Mouse (Mus musculus) T-helper 2 cell (primary cell): Measurements from ENCODE around the gene Msi2.

ENCODE experiments used
- in situ Hi-C: fragments of 300-600 bp; cut with MboI, MseI; formaldehyde crosslinking; loops from one replicate; pipeline ENCODE4 v1.15.1; 2025; ENCODE audit warnings: high pct_unique_total_duplicates

Gene Msi2

DNA sequence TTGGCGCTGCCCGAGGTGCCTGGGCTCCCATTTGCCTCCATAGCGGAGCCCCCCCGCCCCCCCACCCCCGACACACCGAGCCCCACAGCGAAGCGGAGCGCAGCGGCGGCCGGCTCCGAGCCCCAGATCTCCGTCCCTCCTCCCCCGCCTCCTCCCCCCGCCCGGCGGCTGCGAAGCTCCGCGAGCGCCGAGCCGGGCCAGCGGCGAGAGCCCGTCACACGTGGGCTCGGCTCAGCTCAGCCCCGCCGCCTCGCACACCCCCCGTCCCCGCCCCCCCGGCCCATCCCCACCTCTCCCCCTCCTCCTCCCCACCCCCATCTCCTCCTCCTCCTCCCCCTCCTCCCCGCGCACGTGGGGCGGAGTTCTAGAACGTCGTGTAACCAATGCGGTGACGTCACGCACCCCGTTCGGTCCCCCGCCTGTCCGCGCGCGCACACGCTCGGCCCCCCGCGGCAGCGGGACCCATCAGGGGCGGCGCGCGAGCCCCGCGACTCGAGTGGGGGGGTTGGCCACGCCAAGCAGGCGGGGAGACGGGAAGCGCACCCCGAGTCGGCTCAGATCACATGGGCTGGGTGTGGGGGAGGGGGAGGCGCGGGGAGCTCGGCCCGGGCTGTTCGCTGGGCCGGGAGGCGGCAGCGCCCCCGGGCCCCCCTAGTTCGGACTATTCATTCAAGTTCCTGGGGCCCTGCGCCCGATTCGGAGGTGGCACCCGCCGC lies at the start of gene Msi2:
Gene Msi2, minus strand, starts transcription at position 464 of the 716 bp plus-strand sequence.
- in situ Hi-C loops, result loop anchor here (10.0 to 25.0 kb wide), 3 partner anchors 93 to 1544 kb away; no protein-coding TSS in a partner anchor

DNA sequence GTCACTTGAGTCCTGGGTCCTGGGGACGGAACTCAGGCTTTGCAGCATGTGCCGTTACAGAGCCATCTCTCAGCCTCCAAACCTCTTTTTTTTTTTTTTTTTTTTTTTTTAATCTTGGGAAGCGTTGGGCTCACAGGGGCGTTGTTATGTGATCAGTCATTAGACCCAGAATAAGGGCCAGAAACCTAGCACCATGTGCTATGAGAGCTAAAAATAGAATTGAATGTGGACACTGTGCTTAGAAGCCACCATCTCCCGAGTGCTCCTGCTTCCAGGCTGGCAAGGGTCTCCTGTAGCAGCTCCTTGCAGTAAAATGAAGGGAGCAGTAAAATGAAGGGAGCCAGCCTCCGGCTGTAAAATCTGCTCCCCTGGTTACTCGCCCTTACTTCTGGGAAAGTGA lies 47.3 kb upstream of the Msi2 start:
- in situ Hi-C loops, result no loop called here

DNA sequence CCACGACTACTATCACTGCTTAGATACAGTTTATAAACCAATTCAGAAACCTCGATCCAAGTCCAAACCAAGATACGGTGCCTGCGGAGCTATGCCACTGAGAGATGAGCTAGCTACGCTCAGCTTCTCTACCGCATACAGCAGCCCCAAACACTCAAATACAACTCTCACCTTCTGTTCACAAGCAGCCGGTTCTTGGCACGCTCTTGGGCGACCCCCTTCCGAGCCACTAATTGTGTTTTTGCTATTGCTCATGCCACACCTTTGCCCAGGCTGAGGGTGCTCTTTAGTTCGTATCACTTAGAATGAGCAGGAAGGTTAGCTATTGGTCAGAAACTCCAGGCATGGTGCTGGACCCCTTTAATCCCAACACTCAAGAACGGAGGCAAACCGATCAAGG lies 45.1 kb upstream of the Msi2 start:
- in situ Hi-C loops, result no loop called here

DNA sequence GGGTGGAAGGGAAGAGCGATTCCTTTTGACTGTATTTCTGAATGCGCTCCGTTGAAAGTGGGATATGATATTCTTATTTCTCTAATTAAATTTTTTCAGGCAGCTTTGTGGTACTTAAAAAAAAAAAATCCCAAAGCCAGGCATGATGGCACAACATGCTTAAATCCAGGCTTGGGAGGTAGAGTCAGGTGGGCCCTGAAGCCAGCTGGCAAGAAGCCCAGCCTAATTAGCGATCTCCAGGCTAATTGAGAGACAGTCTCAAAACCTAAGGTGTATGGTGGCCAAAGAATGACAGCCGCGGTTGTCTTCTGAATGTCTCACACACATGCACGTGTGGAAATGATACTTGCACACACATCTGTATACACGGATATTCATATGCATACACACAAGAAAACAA lies 41.2 kb upstream of the Msi2 start:
- in situ Hi-C loops, result no loop called here

DNA sequence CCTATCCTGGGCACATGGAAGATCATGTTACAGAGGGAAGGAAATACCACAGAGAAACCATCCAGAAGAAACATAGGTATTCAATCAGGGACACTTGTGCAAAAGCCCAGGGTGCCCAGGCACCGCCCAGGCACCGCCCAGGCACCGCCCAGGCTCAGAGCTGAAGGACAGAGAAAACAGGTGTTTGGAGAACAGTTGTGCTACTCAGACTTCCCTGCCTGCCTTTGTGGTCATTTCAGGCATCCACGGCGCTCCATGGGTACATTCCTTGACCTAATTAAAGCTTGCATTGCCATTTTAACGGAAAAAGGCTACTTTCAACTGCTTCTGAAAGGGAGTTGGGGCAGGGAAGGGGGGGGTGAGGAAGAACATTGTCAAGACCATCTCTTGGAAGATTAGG lies 40.1 kb upstream of the Msi2 start:
- in situ Hi-C loops, result no loop called here

DNA sequence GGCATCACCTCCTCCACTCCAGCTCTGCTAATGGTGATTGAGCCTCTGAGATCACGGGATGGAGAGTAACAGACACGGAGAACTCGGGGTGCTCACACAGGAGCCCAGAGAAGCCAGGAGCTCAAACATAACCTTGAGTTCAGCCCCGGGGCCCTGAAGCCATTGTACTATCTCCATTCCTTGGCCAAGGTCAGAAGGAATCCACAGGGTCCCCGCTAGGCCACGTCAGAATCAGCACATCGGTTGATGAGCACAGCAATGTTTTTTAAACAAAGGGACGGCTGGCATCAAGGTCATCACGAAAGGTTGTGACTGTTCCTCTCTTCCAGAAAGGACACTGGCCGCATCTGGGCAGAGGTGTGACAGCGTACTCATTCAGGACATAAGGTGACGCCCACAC lies 27.0 kb upstream of the Msi2 start:
- in situ Hi-C loops, result no loop called here

DNA sequence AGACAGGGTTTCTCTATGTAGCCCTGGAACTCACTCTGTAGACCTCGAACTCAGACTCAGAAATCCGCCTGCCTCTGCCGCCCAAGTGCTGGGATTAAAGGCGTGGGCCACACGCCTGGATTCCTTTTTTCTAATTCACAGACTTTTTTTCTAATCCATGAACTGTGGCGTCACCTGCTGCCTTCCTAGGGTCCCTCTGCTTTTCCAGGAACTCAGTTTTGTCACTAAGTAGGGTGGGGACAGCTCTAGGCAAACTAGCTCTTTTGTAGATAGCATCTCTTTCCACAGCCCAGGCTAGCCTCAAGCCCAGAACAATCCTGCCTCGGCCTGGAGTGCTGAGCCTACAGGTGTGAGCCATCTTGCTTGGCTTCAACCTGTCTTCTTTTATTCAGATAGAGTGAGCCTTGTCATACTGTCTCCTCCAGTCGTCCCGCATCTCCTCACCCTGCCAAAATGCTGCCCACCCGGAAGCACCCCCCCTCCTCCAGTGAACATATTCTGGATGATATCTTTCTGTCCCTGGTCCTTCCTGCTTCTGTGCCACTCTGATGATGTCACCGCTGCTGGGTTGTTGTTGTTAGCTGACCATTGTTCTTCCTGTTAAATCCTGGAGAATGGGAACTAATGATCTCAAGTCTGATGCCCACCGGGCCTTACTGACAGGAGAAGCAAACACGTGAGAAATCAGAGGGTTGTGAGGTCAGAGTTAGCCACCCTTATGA lies 21.4 kb upstream of the Msi2 start:
- in situ Hi-C loops, result no loop called here

DNA sequence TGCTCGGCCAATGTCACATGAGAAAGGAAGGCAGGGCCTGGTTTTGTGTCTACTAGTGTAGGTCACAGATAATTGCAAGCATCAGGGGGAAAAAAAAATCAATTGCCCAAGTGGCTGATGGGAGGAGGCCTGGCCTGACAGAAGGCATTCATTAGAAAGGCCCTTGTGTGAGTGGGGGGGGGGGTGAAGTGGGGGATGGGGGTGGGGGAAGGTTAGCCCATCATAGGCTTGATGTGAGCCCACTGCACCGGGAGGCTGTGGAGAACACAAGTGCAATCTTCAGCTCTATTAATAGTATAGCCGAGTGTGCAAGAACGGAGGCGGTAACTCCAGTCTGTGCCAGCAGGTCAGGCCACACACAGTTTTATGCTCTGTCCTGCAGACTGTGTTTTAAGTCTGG lies 11.1 kb upstream of the Msi2 start:
- in situ Hi-C loops, result no loop called here

DNA sequence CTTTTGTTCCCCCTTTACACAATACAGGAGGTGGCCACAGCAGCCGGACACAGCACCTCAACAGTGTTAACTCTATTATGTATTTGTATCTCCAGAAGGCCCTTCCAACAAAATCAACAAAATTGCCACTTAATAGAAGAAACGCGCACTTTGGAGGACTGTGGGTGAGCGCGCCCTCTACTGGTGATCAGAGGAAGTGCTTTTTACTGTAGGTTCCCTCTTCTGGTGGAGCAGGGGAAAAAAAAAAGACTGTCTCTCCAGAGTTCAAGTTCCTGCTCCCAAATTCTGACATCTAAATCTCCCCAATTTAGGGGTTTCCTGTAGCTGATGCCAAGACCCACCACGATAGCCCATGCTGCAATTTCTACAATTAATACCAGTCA lies 10.2 kb upstream of the Msi2 start:
- in situ Hi-C loops, result no loop called here

DNA sequence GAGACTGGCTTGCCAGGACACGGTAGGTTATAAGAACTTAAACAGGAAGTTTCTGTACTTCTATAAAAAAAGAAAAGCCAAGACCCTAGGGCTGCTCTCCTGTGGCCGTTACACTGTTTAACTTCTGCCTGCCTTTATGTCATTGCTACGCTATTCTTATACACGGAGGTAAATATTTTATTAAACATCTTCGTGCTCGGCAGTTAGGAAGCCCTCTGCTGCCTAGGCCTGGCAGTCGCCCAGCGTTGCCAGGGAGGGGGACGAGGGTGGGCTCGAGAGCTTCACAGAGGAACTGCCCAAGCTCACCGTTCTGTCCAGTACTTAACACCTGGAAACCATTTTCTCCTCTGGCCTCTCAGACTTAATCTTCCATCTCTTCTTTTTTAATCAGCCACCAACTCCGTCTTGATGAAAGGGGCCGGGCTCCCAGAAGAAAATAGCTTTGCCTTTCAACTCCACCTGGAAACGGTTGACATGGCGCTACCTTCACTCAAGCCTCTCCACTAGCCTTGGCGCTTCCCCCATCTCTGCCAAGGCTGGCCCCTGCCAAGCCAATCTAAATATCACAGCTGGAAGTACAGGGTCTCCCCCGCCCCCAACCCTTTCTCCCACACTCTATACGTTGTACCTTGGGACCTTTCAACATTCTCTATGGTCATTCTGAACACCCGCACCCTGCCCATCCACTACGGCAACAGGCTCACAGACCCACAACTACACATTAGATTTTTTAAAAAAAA lies 9.6 kb upstream of the Msi2 start:
- in situ Hi-C loops, result no loop called here

DNA sequence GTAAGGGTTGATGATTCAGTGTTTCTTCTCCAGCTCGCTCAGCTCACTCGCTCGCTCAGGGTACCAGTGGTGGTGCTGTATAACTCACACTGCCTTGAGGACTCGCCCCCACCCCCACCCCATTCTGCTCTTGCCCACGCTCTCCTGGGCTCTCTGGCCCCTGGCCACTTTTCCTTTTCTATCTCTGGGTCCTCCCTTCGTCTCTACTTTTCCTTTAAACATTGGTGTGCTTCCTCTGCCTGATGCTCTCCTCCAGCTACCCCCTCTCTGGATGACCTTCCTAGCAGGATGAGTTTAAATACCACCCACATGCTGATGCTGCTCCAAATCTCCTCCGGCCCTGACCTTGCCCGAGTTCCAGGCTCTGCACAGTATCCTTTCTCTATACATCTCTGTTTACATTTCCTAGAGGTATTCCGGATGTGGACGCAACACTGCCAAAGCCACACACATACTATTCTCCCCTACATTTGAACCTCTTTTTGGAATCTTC lies 2.9 kb upstream of the Msi2 start:
- in situ Hi-C loops, result loop anchor here (25.0 kb wide), 1 partner anchor 1541 kb away; no protein-coding TSS in a partner anchor

DNA sequence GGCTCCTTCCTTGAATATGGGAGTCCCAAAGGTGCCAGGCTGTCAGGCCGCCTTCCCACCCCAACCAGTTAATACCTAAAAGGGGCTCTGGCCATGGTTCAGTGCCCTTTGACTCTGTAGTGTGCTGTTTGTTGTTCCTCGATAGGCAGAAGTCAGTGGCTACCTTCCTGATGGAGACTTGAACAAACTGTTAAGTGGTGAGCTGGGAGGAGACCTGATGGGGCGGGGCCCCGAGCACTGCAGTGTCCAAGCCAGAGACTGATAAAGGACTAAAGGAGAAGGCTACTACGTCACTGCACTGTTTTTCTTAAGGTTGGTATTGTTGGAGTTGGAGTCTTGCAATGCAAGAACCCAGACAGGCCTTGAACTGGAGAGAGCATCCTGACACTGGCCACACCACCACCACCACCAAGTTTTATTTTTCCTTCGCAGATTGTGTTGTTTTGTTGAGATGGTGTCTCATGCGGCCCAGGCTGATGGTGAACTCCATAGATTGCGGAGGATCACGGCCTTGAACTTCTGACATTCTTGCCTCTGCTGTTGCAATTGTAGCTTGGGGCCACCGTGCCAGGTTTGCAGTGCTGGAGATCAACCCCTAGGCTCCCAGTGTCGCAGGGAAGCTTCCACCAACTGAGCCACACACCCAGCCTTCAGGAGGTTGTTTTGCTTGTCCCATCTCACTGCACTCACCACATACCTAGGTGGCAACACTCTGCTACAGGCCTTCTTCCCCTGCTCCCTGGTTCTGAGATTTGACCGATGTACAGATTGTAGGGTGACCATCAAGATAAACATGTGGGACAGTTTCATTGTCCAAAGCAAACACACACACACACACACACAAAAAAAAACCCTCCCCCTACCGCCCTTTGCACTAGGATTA lies 2.2 kb upstream of the Msi2 start:
- in situ Hi-C loops, result loop anchor here (25.0 kb wide), 1 partner anchor 1542 kb away; no protein-coding TSS in a partner anchor

DNA sequence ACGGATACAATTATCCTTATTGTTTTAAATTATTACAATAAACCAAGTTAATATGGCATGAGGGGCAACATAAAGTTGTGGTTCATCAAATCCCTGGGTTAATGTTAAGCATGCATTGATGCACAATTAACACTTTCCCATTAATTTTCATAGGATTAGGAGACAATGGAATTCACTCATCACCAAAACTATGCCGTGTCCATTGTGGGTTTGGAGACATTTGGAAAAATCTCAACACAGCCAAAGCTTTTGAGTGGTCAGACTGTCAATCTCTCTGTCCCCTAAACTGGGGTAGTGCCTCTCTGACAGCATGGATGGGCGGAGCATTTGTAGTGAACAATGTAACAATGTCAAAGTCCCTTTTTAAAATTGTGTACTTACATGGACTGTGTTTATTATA lies 1.3 kb upstream of the Msi2 start:
- in situ Hi-C loops, result loop anchor here (10.0 to 25.0 kb wide), 3 partner anchors 95 to 1543 kb away; no protein-coding TSS in a partner anchor

DNA sequence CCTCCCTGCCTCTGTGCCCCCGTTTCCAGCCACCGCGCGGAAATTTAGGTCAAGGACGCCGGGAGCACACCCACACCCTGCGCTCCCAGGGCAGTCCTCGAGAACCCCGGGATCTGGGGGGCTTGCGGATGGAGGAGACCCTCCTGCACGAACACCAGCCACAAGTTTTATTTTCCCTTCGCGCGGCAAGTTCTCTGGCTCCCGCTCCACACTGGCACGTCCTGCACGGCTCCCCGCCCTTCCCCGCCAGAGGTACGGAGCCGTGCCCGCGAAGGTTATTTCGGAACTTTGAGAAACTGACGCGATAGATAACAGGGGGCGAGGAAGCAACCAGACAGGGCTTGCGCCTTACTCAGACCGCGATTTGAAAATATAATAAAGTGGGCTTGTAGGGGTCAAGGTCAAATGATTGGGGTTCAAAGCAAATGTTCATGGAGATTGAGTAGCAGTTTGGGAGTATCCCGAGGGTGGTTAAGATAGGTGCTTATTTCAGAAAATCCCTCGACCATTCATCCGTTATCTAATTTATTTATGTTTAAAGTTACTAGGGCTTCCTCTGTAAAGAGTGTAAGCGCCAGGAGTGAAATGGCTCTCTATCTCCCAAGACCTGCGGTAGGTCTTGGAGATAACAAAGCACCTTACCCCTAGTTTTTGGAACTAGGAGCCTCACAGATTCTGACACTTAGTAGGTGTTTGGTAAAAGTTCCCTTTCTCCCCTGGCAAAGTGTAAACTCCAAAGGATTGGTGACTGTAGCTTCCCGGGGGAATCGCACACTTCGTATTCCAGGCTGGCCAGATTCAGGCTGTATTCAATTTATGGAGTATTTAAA lies 668 bp upstream of the Msi2 start:
- in situ Hi-C loops, result loop anchor here (10.0 to 25.0 kb wide), 3 partner anchors 94 to 1543 kb away; no protein-coding TSS in a partner anchor

DNA sequence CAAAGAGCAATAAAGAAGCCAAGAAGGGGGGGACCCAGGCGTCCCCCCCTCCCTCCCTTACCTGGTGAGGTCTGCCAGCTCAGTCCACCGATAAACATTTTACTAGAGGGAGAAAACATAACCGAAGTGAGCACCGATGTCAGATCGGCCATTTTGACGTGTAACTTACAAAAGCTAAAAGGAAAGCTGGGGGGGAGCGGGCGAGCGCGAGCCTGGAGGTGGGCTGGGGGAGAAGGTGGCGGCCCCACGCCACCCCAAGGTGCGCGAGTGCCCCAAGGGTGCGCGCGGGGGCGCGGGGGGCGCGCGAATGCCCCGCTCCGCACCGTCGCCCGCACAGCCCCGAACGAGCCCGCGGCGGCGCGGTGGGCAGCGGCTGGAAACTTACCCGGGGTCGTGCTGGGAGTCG lies 666 bp downstream of the Msi2 start:
- in situ Hi-C loops, result loop anchor here (10.0 to 25.0 kb wide), 3 partner anchors 93 to 1545 kb away; no protein-coding TSS in a partner anchor

DNA sequence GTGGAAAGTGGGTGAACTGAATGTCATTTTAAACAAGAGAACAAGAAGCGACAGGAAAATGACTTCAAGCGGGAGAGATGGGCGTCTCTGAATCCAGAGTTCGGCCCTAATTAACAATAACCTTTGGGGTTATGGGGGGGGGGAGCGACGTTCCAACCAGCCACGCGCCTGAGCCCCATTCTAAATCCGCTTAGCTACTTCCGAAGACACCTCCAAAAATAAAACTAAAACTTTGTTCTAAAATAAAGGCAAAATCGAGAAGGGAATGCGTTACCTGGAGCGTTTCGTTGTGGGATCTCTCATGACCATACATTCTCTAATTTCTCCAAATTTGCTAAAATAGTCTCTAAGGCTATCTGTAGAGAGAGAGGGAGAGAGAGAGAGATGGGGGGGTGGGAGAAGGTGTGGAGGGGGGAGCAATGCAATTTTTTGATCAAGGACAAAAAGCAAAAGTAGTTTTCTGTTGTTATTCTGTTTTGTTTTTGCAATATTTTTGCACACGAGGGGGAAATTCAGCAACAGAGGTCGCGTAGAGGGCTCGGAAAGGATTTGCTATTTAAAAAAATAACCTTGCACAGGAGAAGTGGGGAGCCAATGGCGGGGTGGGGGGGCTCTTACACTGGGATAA lies 1.2 kb downstream of the Msi2 start:
- in situ Hi-C loops, result loop anchor here (10.0 to 25.0 kb wide), 3 partner anchors 92 to 1545 kb away; no protein-coding TSS in a partner anchor

DNA sequence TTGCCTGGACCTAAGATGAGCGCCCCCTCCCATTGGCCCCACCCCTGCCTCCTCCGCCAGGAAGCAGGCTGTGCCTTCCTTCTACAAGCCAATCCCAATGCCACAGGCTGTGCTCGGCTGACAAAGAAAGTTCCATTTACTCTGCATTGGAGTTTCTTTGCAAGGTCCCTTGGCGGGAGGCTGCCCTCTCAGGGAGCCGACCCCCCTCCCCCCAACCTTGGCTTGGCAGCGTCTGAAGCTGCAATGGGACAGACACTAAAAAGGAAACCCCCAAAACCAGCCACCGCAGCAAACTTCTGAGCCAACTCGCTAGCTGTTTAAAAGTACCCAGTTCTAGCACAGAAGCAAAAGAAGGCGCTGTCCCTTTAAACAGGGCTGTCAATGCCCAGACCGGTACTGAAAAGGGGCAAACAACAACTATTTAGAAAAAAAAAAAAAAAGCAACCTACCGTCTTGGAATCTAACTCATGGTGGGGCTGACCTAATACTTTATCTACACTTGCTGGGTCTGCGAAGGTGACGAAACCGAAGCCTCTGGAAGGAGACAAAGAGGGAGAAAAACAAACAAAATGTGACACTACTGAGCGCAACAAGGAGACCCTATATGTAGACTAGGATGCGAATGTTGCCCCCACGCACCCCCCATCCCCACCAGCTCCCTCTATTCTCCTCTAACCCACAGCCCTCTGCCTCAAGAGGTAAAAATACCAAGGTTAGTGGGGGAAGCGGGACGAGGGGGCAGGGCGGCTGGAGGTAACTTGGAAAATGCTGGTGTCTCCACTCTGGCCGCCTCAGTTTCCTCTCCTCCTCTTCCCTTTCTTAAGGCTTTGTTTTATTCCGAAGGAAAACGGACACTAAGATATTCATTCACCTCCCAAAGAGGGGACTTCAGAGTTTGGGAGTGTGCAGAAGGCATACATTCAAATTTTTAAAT lies 2.0 kb downstream of the Msi2 start:
- in situ Hi-C loops, result loop anchor here (10.0 to 25.0 kb wide), 3 partner anchors 92 to 1546 kb away; no protein-coding TSS in a partner anchor

DNA sequence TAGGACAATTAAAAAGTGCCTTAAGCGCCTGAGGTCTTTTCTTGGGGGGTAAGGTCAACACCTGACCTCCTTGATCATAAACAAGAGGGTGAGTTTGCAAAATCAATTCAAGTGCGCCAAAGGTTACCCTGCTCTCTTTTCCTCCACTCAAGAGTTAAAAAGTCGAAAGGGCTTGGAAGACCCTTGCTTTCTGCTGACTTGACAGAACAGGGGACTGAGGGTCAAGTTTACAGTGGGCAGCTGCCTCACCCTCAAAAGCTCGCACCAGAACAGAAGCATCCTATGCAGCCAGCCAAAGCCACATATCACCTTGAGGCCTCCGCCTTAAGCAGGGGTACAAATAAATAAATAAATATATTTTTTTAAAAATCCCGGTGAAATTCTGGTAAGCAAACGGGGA lies 3.0 kb downstream of the Msi2 start:
- in situ Hi-C loops, result loop anchor here (10.0 to 25.0 kb wide), 3 partner anchors 90 to 1547 kb away; no protein-coding TSS in a partner anchor
